Mouse (Mus musculus): ENCODE results near the gene Dcdc2b.

The Dcdc2b gene

DNA sequence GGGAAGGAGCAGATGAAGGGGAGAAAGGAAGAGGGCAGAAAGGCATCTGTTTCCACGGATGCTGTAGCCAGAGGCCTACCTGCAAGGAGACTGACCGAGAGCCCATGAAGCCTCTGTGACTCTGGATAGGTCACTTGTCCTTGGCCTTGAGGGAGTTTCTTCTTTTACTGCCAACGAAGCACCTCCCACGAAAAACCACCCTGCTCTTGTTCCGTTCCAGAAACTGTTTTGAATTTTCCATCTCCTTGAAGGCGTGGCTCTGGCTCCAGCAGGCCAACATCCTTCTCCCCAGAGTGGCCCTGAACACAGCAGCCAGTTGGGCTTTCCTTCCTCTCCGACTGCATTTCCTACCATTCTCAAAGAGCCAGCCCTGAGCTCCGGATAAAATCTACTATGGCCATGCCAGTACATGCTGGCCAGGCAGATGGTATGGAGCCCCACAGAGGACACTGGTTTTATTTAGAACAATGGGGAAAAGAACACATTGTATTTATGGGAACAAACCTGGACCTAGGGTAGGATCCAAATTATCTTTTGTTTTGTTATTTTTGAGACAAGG, 7.3 kb upstream of the Dcdc2b start:
- no peak for DNase-seq (ENCODE audit: low spot score)

GRCm38 (mm10) chr4:129620419-129621282, 6.6 kb upstream of the Dcdc2b start:
- DNase-seq (ENCODE audit: low spot score) = no peak

DNA sequence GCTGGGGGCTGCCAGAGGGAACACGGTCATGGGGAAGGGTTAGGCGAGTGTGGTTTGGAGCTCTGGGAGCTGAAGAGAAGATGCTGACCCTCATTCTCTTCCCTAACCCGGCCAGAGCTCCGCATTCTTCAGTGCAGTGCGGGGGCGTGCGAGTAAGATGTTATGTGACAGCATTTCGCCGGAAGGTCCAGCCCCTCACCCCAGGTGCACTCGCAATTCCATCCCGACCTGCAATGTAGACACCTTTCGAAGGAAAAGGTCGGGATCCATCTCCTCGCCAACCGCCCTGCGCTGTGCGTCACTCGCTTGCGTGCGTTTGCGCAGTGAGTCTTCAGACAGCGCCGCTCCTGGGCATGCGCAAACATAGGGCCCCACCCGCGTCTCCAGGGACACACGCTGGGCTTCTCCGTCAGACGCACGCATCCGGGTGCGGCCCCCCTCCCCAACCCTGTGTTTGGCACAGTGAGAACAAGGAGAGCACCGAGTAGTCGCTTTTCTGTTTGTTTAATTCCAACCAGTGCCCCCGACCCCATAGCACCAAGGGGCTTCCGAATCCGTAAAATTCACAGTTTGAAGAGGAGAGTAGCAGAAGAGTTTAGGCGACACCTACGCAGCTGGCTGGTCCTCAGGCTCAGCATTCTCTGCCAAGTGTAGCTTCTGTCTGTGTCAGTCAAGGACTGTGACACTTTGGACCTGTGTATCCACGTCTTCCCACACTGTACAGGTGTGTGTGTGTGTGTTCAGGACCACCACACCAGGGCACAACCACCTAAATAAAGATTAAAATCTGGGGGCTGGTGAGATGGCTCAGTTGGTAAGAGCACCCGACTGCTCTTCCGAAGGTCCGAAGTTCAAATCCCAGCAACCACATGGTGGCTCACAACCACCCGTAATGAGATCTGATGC, 5.0 kb upstream of the Dcdc2b start, which contains the start of gene Iqcc:
TSS of gene Iqcc (minus strand) at position 314 of the 906 bp plus-strand sequence.
- DNase-seq (ENCODE audit: low spot score) = peak; percentile 88

- DNase-seq (ENCODE audit: low spot score) = no peak
Measured at GRCm38 (mm10) chr4:129618031-129618430, 4.0 kb upstream of the Dcdc2b start.

DNA sequence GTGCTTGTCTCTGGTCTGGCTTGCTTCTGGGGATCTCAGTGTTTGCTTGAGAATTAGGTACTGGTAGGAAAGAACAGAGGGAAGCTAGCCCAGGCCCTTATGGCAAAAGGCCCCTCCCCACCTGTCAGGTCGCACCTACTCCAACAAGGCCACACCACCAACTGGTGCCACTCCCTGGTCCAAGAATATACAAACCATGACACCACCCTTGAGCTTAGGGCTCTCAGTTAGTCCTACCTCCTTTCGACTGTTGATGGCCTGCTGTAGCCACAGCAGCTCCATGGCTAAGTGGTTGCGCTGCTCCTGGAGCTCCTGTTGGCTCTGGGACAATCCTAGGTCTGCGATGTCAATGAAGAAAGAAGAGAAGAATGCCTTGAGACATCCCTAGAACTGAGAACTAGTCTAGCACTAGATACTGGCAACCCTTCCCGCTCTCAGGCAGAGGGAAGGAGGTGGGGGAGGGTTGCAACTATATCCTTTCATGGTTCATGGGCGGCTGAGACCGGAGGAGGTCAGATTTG, 3.1 kb upstream of the Dcdc2b start:
- no peak for DNase-seq (ENCODE audit: low spot score)

- DNase-seq (ENCODE audit: low spot score) = no peak
Measured at GRCm38 (mm10) chr4:129616631-129617030, 2.6 kb upstream of the Dcdc2b start.

GRCm38 (mm10) chr4:129615801-129616290, 1.8 kb upstream of the Dcdc2b start:
- DNase-seq (ENCODE audit: low spot score) = no peak

DNA sequence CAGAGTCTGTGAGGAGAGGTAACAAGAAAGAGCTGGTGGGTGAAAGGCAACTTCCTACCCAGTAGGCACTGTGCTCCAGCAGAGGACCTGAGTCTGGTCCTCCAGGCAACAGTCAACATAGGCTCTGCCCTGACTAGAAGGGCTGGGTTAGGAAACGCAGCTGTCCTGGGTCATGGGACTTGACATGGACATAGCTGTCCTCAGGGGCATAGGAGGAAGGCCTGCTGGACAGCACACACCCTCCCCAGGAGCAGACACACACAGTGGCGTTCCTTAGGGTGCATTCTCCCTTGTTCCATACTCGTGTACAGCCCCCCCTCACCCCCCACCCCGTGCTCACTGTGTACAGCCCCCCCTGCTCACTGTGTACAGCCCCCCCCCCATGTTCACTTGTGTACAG, 3.6 kb downstream of the Dcdc2b start:
- DNase-seq (ENCODE audit: low spot score) = no peak

DNA sequence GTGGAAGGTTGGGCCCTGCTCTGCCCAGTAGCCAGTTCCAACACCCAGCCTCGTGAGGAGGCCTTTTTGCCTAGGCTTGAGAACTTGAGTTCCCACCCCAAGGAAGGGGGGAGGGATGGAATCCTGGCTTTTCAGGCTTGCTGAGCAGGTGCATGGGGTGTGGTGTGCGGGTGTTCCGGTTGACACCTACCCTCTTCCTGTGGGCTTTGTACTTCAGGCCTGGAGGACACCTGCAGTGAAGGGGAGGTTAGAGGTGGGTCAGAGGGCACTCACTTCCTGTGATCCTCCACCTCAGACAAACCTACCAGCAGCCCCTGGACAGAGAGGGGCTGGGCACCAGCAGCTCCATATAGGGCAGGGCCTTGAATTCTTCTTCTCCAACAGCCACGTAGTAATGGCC, 4.0 kb downstream of the Dcdc2b start:
- DNase-seq (ENCODE audit: low spot score) = no peak

GRCm38 (mm10) chr4:129609139-129609631, 4.9 kb downstream of the Dcdc2b start:
- no peak for DNase-seq (ENCODE audit: low spot score)

DNA sequence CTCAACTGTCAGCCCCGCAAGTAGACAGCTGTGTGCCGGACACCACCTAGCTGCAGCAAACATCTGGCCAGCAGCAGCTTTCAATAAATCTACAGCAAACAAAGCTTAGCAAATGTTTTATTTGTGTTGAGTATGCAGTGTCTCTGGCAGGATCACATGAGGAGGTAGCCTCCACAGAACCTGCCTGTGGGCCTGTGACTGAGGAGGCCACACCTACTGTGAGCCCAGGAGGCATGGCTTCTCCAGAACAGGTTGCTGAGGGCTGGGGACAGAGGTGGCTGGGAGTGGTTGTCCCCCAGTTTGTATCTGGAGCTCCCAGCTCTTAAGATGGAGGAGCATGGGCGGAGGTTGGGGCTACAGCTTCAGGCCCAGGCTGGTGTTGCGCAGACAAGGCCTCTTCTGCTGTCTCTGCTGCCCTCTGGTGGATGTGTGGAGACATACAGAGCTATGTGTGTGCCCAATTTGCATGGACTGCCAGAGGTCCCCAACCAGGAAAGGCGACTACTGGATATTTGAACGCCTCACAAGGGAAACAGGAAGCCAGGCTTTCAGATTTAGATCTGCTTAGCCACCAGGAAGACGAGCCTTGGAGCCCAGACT, 5.5 kb downstream of the Dcdc2b start:
- peak; percentile 50 for DNase-seq (ENCODE audit: low spot score)

DNA sequence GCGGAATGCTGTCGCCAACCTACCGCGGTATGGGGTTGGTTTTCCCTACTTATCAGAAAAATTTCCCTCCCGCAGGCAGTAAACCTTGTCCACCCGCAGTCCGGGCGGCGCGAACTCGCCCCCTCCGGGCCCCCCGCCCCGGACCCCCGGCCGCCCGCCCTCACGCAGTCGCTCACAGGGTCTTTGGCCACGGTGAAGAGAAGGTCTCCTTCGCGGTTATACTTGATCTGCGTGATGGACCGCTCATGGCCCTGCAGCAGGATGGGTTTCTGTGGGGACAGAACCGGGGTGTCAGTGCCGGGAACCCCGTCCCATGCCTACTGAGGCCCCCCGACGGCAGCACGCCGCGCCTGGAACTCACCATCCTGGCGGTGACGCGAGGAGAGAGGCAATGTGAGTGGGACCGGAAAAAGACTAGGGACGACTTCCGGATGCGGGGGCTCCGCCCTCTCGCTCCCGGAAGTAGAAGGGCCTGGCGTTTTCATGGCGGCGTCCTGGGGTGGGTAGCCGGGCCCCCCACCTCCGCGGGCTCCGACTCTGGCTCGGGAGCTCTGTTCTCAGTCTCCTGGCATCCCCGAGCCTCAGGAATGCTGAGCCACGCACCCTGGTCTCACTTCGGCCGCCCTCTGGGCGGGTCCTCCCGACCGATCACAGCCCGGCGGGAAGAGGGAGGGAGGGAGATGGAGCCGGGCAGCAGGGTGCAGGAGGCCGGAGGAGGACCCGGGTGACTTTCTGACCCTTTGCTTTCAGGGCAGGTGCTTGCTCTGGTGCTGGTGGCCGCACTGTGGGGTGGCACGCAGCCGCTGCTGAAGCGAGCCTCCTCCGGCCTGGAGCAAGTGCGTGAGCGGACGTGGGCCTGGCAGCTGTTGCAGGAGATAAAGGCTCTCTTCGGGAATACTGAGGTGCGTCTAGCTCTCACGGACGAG, 13.6 kb downstream of the Dcdc2b start, which contains the start of the genes Eif3i and Tmem234:
TSS of gene Eif3i (minus strand) at position 416 of the 926 bp plus-strand sequence.
TSS of gene Tmem234 (plus strand) at position 436 of the 926 bp plus-strand sequence.
- peak; percentile 63 for DNase-seq (ENCODE audit: low spot score)

- no peak for DNase-seq (ENCODE audit: low spot score)
Measured at GRCm38 (mm10) chr4:129588865-129589264, 25.2 kb downstream of the Dcdc2b start.

GRCm38 (mm10) chr4:129586943-129587342, 27.1 kb downstream of the Dcdc2b start:
- no peak for DNase-seq (ENCODE audit: low spot score)

GRCm38 (mm10) chr4:129585773-129586172, 28.3 kb downstream of the Dcdc2b start:
- DNase-seq (ENCODE audit: low spot score) = no peak

DNA sequence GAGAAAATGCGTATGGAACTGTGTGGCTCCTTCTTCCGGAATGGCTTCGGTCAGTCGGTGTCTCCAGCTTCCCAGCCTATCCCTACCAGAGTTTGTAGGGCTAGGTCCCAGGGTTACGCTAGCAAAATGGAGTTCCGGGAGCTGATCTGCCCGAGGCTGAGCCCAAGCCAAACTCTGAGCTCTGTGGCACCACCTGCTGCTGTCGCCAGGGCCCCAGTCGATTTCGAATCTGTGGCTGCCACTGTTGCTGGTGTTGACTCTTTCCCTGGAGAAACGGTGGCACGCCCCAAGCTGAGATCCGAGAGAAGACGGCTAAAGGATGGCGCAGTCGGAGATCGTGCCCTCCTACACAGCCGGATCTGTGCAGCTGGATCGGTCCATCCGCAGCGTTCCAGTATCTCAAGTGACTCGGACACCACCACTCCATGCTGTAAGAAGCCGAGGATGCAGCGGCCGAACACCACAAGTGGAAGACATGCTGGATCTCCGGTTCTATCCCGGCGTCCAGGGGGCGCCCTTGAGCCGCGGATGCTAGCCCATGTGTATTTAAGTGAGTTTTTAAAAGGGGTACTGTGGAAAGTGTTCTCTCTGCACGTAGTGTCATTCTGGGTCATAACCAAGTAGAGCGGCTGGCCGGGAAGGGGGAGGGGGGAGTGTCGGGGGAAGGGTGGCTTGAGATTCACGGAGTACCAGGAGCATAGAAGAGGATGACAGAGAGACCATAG, 29.0 kb downstream of the Dcdc2b start:
- DNase-seq (ENCODE audit: low spot score) = peak; percentile 72

- DNase-seq (ENCODE audit: low spot score) = no peak
Measured at GRCm38 (mm10) chr4:129584370-129584769, 29.7 kb downstream of the Dcdc2b start.

DNA sequence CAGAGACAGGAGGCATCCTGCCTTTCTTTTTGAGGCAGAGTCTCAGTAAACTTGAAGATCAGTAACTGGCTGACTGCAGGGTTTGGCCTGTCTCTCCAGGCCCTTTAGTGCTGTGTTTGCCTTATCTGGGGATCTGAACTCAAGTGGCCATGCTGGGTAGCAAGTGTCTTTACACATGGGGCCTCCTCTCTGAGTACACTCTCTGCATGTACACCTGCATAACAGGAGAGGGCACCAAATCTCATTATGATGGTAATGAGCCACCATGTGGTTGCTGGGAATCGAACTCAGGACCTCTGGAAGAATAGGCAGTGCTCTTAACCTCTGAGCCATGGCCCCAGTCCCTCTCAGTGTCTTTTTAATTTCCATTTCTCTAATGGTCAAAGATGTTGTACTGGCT, 31.8 kb downstream of the Dcdc2b start:
- no peak for DNase-seq (ENCODE audit: low spot score)

DNA sequence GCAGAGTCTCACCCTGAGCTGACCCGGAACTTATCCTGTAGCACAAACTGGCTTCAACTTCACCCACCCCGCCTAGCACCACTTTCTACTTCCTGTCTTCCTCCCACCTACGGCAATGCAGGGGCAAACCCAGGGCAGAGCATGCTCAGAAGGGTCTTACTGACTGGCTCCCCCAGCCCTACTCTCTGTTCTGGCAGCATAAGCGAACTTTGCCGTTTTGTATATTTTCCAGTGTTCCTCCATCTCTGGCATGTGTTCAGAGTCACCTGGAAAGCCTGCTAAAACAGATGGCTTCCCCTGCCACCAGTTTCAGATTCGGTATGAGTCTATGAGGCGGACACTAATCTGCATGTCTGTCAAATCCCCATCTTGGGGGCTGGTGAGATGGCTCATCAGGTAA, 33.7 kb downstream of the Dcdc2b start:
- DNase-seq (ENCODE audit: low spot score) = no peak

All from ovary, postnatal 10 days (tissue).